Mouse (Mus musculus): Measurements from ENCODE around the gene Lrrc75b. TPM values are rescaled to one million over a fixed set of nuclear protein-coding genes. Genes with fewer than 3 reads are reported as not detected.

Gene Lrrc75b
- polyA plus RNA-seq, 2 experiments = 0.04 TPM; not detected in 1

DNA sequence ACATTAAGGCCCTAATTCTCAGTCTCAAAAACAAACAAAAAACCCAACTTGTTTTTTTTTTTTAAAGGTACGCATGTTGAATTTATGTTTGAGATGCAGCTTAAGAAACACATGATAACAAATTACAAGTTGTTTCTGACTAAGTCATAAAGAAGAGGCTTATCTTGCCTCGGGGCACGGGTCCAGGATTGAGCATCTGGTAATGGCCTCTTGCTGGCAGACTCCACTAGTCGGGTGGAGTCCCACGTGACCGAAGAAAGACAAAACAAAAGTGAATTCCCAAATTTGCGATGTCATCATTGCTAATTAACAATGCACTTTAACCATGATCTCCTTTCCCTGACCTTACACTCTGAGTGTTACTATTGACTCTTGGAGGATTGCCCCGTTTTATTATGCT, 35.9 kb upstream of the Lrrc75b start:
- H3K4me3 ChIP-seq (ENCODE audit: insufficient read depth in 1 of 2, low read depth in 2 of 2, low read length in 2 of 2) = no peak overlapping the region
- H3K27ac ChIP-seq = no peak overlapping the region
- no peak overlapping the region for H3K4me2 ChIP-seq (ENCODE audit: low read depth)
- 64% methylated on average over 8 of the region's 8 CpGs for WGBS (ENCODE audit: insufficient replicate concordance)
- TF ChIP-seq EP300 (IDR thresholded peaks at IDR 0.05; ENCODE audit: low read depth) (no peak), CTCF (IDR thresholded peaks at IDR 0.05; ENCODE audit: low read depth) (no peak)
- H3K4me1 ChIP-seq (replicated peaks; ENCODE audit: control insufficient read depth in 2 of 2, insufficient read depth in 2 of 2, low read length in 1 of 2) = peaks cover 0 to 3% of the 10 kb centered on the region in 2 experiments; a peak in 1 of 4 replicates
- ATAC-seq (ENCODE audit: insufficient read depth) (no peak), DNase-seq (ENCODE audit: low read depth in 3 of 3, low spot score in 3 of 3) (no peak)
- H3K36me3 ChIP-seq (replicated peaks; ENCODE audit: control insufficient read depth, insufficient read depth, low read depth) = no peaks in the 10 kb centered on the region
- H3K9ac ChIP-seq (replicated peaks) = no peak overlapping the region
- H3K9me3 ChIP-seq (ENCODE audit: control insufficient read depth, low read length) = no peaks in the 10 kb centered on the region
- H3K27me3 ChIP-seq (ENCODE audit: control insufficient read depth, insufficient read depth, low read length) = no peaks in the 10 kb centered on the region

DNA sequence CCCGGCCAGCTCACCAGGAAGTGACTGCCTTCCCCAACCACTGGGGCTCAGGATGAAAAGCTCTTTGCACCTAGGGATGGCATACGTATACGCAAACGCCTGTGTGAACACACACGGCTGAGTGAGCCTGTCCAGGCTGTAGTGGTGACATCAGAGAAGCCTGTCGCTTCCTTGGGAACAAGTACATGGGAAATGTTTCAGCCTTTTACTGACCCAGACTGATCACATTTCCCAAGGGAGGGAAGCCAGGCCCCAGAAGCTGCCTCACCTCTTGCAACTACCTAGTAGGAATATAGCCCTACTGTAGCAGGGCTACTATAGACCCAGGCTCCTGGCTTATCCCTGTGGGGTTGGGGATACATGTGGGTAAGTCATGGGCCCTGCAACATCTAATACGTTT, 32.5 kb upstream of the Lrrc75b start:
- no peaks in the 10 kb centered on the region for H3K36me3 ChIP-seq (replicated peaks; ENCODE audit: control insufficient read depth, insufficient read depth, low read depth)
- no peak for DNase-seq (ENCODE audit: low read depth in 3 of 3, low spot score in 3 of 3)
- H3K9me3 ChIP-seq (ENCODE audit: control insufficient read depth, low read length) = no peaks in the 10 kb centered on the region
- peaks cover 0 to 4% of the 10 kb centered on the region in 2 experiments; a peak in 2 of 4 replicates for H3K4me1 ChIP-seq (replicated peaks; ENCODE audit: control insufficient read depth in 2 of 2, insufficient read depth in 2 of 2, low read length in 1 of 2)
- no peak overlapping the region for H3K4me3 ChIP-seq (ENCODE audit: insufficient read depth in 1 of 2, low read depth in 2 of 2, low read length in 2 of 2)
- no peak overlapping the region for H3K9ac ChIP-seq (replicated peaks)
- H3K27ac ChIP-seq = no peak overlapping the region
- no peak for ATAC-seq (ENCODE audit: insufficient read depth)
- TF ChIP-seq CTCF (IDR thresholded peaks at IDR 0.05; ENCODE audit: low read depth) = no peak
- WGBS (ENCODE audit: insufficient replicate concordance) = 55% methylated on average over 7 of the region's 7 CpGs
- no peaks in the 10 kb centered on the region for H3K27me3 ChIP-seq (ENCODE audit: control insufficient read depth, insufficient read depth, low read length)
- H3K4me2 ChIP-seq (ENCODE audit: low read depth) = no peak overlapping the region

GRCm38 (mm10) chr10:75591211-75591894, 31.2 kb upstream of the Lrrc75b start:
- Histone ChIP-seq H3K36me3 (replicated peaks; ENCODE audit: control insufficient read depth, insufficient read depth, low read depth) (no peaks in the 10 kb centered on the region), H3K4me2 (ENCODE audit: low read depth) (no peak overlapping the region), H3K27me3 (ENCODE audit: control insufficient read depth, insufficient read depth, low read length) (no peaks in the 10 kb centered on the region), H3K9me3 (ENCODE audit: control insufficient read depth, low read length) (no peaks in the 10 kb centered on the region), H3K9ac (replicated peaks) (no peak overlapping the region), H3K4me3 (ENCODE audit: insufficient read depth in 1 of 2, low read depth in 2 of 2, low read length in 2 of 2) (no peak overlapping the region), H3K4me1 (replicated peaks; ENCODE audit: control insufficient read depth in 2 of 2, insufficient read depth in 2 of 2, low read length in 1 of 2) (peaks cover 0 to 4% of the 10 kb centered on the region in 2 experiments; a peak in 2 of 4 replicates), H3K27ac (no peak overlapping the region)
- TF ChIP-seq CTCF (IDR thresholded peaks at IDR 0.05; ENCODE audit: low read depth) = no peak
- no peak for TF ChIP-seq EP300 (IDR thresholded peaks at IDR 0.05; ENCODE audit: low read depth)
- ATAC-seq (ENCODE audit: insufficient read depth) (peak; percentile 37), DNase-seq (ENCODE audit: low read depth in 3 of 3, low spot score in 3 of 3) (peak; percentile 24 to 43 (median 26))
- 38% methylated on average over 12 of the region's 12 CpGs for WGBS (ENCODE audit: insufficient replicate concordance)

DNA sequence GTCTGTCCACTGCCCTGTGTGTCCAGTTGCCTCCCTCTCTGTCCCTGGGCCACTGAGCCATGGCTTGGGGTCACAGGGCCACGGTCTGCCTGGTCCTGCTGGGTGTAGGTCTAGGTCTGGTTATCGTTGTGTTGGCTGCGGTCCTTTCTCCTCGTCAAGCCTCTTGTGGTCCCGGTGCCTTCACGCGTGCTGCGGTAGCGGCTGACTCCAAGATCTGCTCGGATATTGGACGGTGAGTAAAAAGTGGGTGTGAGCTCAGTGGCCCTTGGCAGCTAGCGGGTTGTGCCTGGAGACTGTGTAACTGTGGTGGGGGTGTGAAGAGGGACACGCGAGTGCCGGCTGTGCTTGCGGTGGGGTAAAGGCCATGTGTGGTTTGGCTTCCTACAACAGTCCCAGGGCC, 29.5 kb upstream of the Lrrc75b start:
- H3K36me3 ChIP-seq (replicated peaks; ENCODE audit: control insufficient read depth, insufficient read depth, low read depth) = no peaks in the 10 kb centered on the region
- 0 out of 2 replicates have a peak overlapping the region, but pooled peaks have one; percentile 11 for H3K4me2 ChIP-seq (ENCODE audit: low read depth)
- H3K27me3 ChIP-seq (ENCODE audit: control insufficient read depth, insufficient read depth, low read length) = no peaks in the 10 kb centered on the region
- TF ChIP-seq CTCF (IDR thresholded peaks at IDR 0.05; ENCODE audit: low read depth) = no peak
- TF ChIP-seq EP300 (IDR thresholded peaks at IDR 0.05; ENCODE audit: low read depth) = no peak
- H3K9ac ChIP-seq (replicated peaks) = no peak overlapping the region
- DNase-seq (ENCODE audit: low read depth in 3 of 3, low spot score in 3 of 3) (no peak), ATAC-seq (ENCODE audit: insufficient read depth) (no peak)
- peaks cover 0 to 4% of the 10 kb centered on the region in 2 experiments; a peak in 2 of 4 replicates for H3K4me1 ChIP-seq (replicated peaks; ENCODE audit: control insufficient read depth in 2 of 2, insufficient read depth in 2 of 2, low read length in 1 of 2)
- H3K4me3 ChIP-seq (ENCODE audit: insufficient read depth in 1 of 2, low read depth in 2 of 2, low read length in 2 of 2) = no peak overlapping the region
- 58% methylated on average over 16 of the region's 16 CpGs for WGBS (ENCODE audit: insufficient replicate concordance)
- H3K27ac ChIP-seq = no peak overlapping the region
- no peaks in the 10 kb centered on the region for H3K9me3 ChIP-seq (ENCODE audit: control insufficient read depth, low read length)

GRCm38 (mm10) chr10:75589129-75589528, 29.0 kb upstream of the Lrrc75b start, which contains the start of gene Ggt5:
Gene Ggt5 (plus strand): TSS chr10:75589340.
- H3K9ac ChIP-seq (replicated peaks) = no peak within 1 kb of the TSS
- H3K4me1 ChIP-seq (replicated peaks; ENCODE audit: control insufficient read depth in 2 of 2, insufficient read depth in 2 of 2, low read length in 1 of 2) = peaks cover 0 to 4% of the 10 kb centered on the region in 2 experiments; a peak in 2 of 4 replicates
- DNase-seq (ENCODE audit: low read depth in 3 of 3, low spot score in 3 of 3) (no peak), ATAC-seq (ENCODE audit: insufficient read depth) (no peak)
- TF ChIP-seq CTCF (IDR thresholded peaks at IDR 0.05; ENCODE audit: low read depth) (no peak), EP300 (IDR thresholded peaks at IDR 0.05; ENCODE audit: low read depth) (no peak)
- 0 out of 2 replicates have a peak within 1 kb of the TSS, but pooled peaks have one; percentile 11 for H3K4me2 ChIP-seq (ENCODE audit: low read depth)
- no peaks in the 10 kb centered on the region for H3K27me3 ChIP-seq (ENCODE audit: control insufficient read depth, insufficient read depth, low read length)
- no peak within 1 kb of the TSS for H3K4me3 ChIP-seq (ENCODE audit: insufficient read depth in 1 of 2, low read depth in 2 of 2, low read length in 2 of 2)
- H3K36me3 ChIP-seq (replicated peaks; ENCODE audit: control insufficient read depth, insufficient read depth, low read depth) = no peaks in the 10 kb centered on the region
- 16% methylated on average over 5 of the region's 5 CpGs for WGBS (ENCODE audit: insufficient replicate concordance)
- no peaks in the 10 kb centered on the region for H3K9me3 ChIP-seq (ENCODE audit: control insufficient read depth, low read length)
- no peak within 1 kb of the TSS for H3K27ac ChIP-seq

Data from liver, embryonic 14.5 days (tissue).